Mouse (Mus musculus): ENCODE measurements around the gene Ciita. TPM values are rescaled to one million over a fixed set of nuclear protein-coding genes. Genes with fewer than 3 reads are reported as not detected.

Ciita gene
- polyA plus RNA-seq, 1 experiment = 3.0 TPM

GRCm38 (mm10) chr16:10474956-10475355 is 4.9 kb upstream of the Ciita start:
- no peak for DNase-seq (ENCODE audit: low spot score)

- no peak for DNase-seq (ENCODE audit: low spot score)
These were observed 3.9 kb upstream of the Ciita start for GRCm38 (mm10) chr16:10475919-10476318.

GRCm38 (mm10) chr16:10482343-10482742 is 2.5 kb downstream of the Ciita start:
- no peak for DNase-seq (ENCODE audit: low spot score)

- DNase-seq (ENCODE audit: low spot score) = no peak
These were observed 7.1 kb downstream of the Ciita start for GRCm38 (mm10) chr16:10486993-10487392.

GRCm38 (mm10) chr16:10487895-10488493 is 8.1 kb downstream of the Ciita start:
- no peak for DNase-seq (ENCODE audit: low spot score)

GRCm38 (mm10) chr16:10488769-10489481 is 9.1 kb downstream of the Ciita start:
- no peak for DNase-seq (ENCODE audit: low spot score)

- DNase-seq (ENCODE audit: low spot score) = no peak
These were observed 9.6 kb downstream of the Ciita start for GRCm38 (mm10) chr16:10489483-10489882.

GRCm38 (mm10) chr16:10489904-10490457 is 10.1 kb downstream of the Ciita start:
- DNase-seq (ENCODE audit: low spot score) = no peak

- DNase-seq (ENCODE audit: low spot score) = no peak
These were observed 10.8 kb downstream of the Ciita start for GRCm38 (mm10) chr16:10490503-10491150.

- no peak for DNase-seq (ENCODE audit: low spot score)
These were observed 11.9 kb downstream of the Ciita start for GRCm38 (mm10) chr16:10491716-10492115.

GRCm38 (mm10) chr16:10492587-10492986 is 12.7 kb downstream of the Ciita start:
- no peak for DNase-seq (ENCODE audit: low spot score)

GRCm38 (mm10) chr16:10495824-10496298 is 16.0 kb downstream of the Ciita start:
- DNase-seq (ENCODE audit: low spot score) = no peak

- DNase-seq (ENCODE audit: low spot score) = no peak
These were observed 18.3 kb downstream of the Ciita start for GRCm38 (mm10) chr16:10498096-10498602.

GRCm38 (mm10) chr16:10499122-10499521 is 19.3 kb downstream of the Ciita start:
- DNase-seq (ENCODE audit: low spot score) = no peak

- no peak for DNase-seq (ENCODE audit: low spot score)
These were observed 22.0 kb downstream of the Ciita start for GRCm38 (mm10) chr16:10501865-10502264.

- no peak for DNase-seq (ENCODE audit: low spot score)
These were observed 23.2 kb downstream of the Ciita start for GRCm38 (mm10) chr16:10503058-10503457.

GRCm38 (mm10) chr16:10507445-10507844 is 27.6 kb downstream of the Ciita start:
- no peak for DNase-seq (ENCODE audit: low spot score)

- DNase-seq (ENCODE audit: low spot score) = no peak
These were observed 28.8 kb downstream of the Ciita start for GRCm38 (mm10) chr16:10508691-10509090.

GRCm38 (mm10) chr16:10510477-10511133 is 30.7 kb downstream of the Ciita start:
- no peak for DNase-seq (ENCODE audit: low spot score)

- DNase-seq (ENCODE audit: low spot score) = no peak
These were observed 31.3 kb downstream of the Ciita start for GRCm38 (mm10) chr16:10511134-10511520.

- DNase-seq (ENCODE audit: low spot score) = no peak
These were observed 36.2 kb downstream of the Ciita start for GRCm38 (mm10) chr16:10515953-10516572.
